Mouse (Mus musculus) kidney, postnatal 10 days (tissue): ENCODE measurements around the gene Coro7.

ENCODE experiments used
- DNase-seq: peaks from one replicate; pipeline ENCODE4 v3.0.0; 2021; ENCODE audit warnings: mixed read lengths

Coro7 gene

GRCm38 (mm10) chr16:4613736-4614135 lies 65.8 kb downstream of the Coro7 start:
- DNase-seq: no peak

GRCm38 (mm10) chr16:4611676-4612075 lies 67.9 kb downstream of the Coro7 start:
- peak; percentile 35 for DNase-seq

- DNase-seq: peak; percentile 25
These were observed 68.4 kb downstream of the Coro7 start for GRCm38 (mm10) chr16:4611193-4611592.

DNA sequence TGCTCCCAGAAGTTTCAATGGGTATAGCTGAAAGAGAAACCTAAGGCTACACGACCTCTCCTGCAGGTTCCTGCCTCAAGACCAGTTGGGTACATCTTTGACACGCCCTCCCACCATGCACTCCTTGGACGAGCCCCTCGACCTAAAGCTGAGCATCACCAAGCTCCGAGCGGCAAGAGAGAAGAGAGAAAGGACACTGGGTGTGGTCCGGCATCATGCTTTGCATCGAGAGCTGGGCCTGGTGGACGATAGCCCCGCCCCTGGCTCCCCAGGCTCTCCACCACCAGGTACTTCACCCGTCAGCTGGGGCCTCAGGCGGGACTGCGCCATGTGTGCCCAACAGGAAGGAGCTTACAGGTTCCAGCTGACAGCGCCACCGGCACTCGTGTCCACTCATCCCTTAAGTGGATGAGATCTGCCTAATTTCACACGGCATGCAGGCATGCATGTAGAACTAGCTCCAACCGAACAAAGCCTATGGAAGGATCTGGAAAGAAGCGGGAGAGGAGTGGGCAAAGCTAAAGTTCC lies 71.0 kb downstream of the Coro7 start:
- DNase-seq: peak; percentile 62

- peak; percentile 92 for DNase-seq
These were observed 71.6 kb downstream of the Coro7 start for GRCm38 (mm10) chr16:4607818-4608531.

DNA sequence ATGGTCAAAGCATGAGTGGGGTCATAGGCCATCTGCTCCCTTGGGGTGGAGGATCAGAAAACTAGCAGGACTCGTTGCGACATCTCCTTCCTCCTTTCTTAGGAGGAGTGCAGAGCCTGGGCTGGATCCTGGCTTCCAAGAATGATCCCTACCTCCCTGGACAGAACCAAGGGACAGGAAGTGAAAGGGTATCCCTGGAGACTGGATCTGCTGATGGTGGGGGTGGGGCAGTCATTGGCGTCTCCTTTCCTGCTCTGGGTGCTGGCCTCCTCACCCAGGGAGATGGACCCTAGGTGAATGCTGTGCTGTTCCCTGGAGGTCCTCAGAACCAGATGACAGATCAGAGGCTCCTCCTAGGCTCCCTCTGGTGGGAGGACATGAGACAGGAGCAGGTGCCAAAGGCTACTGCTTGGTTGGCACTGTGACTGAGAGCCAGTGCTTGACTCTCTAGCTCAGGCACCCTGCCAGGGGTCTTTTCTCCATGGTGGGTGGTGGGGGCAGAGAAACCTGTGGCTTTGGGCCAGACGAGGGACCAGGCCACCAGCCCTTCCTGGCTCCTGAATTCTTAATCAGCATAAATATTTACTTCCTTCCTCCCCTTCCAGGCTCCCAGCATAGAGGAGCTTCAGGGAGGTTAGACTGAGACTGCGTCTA lies 73.0 kb downstream of the Coro7 start:
- DNase-seq: peak; percentile 81

GRCm38 (mm10) chr16:4605514-4606131 lies 74.0 kb downstream of the Coro7 start:
- DNase-seq: no peak

GRCm38 (mm10) chr16:4604293-4604837 lies 75.2 kb downstream of the Coro7 start:
- DNase-seq: peak; percentile 69

GRCm38 (mm10) chr16:4603453-4603837 lies 76.1 kb downstream of the Coro7 start:
- DNase-seq: no peak

- DNase-seq: peak; percentile 87
These were observed 76.7 kb downstream of the Coro7 start for GRCm38 (mm10) chr16:4602766-4603452.

- peak; percentile 85 for DNase-seq
These were observed 77.4 kb downstream of the Coro7 start for GRCm38 (mm10) chr16:4602189-4602588.

DNA sequence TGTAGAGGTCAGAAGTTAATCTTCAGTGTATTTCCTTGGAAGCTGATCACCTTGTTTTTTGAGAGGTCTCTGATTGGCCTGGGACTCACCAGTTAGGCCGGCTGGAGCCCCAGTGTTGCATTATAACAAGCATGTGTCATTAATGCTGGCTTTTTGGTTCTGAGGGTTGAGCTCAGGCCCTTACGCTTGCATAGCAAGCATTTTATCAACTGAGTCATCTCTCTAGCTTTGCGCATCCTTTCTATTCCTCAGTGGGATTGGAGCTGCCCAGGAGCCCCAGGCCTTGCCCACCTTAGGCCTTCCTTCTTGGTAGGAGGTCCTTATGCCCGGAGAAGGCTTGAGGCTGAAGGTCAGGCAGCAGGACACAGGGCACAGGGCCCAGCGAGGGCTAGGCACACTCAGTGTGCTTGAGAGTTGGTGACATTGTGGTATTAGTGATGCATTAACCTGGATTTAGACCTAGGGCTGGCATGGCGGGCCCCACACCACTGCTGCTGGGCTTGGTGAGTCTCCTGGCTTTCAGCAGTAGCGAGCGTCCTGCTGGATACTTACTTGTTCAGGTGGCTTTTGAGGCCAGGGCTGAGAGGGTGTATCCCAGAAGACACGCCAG lies 78.8 kb downstream of the Coro7 start:
- DNase-seq: peak; percentile 69

DNA sequence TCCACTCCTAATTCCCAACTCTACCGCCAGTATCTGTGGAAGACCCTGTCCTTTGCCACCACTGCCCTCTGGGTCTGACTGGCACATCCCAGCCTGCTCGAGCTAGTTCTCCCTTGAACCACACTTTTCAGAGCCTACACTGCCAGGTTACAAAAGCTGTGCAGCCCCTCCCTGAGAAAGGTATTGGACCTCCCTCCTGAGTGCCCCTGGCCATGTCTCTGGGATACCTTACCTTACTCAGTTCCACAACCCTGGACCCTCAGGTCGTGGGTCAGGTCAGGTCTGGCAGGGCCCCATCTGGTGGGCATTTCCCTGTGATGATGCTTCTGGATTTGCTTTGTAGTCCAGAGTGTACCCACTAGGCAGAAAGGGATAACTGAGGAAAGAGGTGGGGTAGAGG lies 80.0 kb downstream of the Coro7 start:
- DNase-seq: no peak

- DNase-seq: peak; percentile 54
These were observed 80.6 kb downstream of the Coro7 start for GRCm38 (mm10) chr16:4598891-4599543.

GRCm38 (mm10) chr16:4598041-4598440 lies 81.5 kb downstream of the Coro7 start:
- DNase-seq: no peak

DNA sequence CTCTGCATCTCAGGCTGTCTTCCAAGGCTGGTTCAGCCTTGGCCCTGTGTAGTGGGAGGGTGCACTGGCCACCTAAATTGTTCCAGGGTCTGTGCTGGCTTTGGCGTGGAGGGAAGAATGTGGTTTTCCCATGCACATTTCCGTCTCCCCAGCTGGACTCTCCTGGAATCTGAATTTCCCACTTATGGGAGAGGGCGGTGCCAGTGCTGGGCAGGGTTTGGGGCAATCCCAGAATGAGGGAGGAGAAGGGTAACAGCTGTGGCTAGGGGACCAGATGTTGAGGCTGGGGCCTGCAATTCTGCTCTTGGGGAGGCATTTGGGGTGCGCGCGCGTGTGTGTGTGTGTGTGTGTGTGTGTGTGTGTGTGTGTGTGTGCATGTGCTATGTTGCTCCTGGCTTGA lies 82.3 kb downstream of the Coro7 start:
- DNase-seq: no peak

DNA sequence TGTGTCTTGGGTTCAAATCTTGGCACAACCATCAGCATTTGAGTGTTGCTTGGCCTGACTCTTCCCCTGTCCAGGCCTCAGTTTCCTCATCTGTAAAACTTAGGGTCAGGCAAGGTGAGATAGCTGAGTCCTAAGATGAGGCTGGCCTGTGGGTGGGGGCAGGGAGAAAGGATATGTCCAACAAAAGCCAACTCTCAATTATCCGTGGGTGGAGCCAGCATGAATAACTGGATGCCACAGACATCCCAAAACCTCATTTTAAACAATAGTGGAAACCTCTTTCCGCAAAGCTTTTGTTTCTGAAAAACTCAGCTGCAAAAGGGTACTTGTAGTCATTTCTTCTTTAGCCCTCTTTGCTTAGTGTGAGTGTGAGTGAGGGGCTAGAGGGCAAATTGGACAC lies 82.7 kb downstream of the Coro7 start:
- DNase-seq: no peak

DNA sequence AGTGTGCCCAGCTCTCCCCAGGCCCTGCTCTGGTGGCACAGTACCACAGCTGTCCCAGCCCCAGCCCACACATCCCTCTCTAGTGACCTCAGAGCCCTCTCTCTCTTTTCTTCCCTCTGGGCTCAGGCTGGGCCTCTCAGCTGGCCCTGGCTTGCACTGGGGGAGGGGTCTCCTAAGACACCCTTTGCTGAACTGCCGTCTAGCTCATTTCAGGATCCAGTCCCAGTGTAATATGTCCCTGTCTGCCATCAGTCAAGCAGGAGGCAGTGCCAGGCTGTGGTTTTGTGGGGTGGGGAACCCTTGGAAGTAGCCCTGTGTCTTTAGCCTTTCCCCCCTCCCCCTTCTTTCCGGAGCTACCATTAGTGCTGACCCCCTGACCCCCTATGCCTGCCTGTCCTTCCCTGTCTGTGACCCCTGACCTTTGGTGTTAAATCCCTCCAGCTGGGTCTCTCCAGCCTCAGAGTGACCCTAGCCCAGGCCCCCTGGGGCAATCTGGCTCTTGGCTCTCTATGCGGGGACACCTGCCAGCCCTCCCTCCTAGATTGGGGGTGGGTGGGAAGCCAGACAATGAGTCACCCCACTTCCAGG lies 83.3 kb downstream of the Coro7 start:
- no peak for DNase-seq

DNA sequence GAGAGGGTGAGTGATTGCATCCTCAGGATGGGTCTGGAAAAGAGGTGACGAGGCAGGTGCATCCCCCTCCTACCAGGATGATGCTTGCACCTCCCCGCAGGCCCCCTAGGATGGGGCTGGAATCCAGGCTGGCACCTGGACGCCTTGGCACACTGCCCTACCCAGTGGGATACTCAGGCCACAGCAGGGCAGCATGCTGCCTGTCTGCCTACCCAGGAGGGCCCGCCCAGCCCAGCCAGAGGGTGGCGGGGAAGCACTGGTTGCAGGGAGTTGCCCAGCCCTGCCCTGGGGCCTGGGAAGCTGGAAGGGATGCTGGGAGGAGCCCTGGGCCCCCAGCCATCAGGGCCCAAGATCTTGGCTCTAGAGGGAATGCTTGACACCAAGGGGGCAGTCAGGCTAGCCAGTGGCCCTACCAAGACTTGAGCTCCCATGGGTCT lies 84.0 kb downstream of the Coro7 start:
- peak; percentile 89 for DNase-seq

DNA sequence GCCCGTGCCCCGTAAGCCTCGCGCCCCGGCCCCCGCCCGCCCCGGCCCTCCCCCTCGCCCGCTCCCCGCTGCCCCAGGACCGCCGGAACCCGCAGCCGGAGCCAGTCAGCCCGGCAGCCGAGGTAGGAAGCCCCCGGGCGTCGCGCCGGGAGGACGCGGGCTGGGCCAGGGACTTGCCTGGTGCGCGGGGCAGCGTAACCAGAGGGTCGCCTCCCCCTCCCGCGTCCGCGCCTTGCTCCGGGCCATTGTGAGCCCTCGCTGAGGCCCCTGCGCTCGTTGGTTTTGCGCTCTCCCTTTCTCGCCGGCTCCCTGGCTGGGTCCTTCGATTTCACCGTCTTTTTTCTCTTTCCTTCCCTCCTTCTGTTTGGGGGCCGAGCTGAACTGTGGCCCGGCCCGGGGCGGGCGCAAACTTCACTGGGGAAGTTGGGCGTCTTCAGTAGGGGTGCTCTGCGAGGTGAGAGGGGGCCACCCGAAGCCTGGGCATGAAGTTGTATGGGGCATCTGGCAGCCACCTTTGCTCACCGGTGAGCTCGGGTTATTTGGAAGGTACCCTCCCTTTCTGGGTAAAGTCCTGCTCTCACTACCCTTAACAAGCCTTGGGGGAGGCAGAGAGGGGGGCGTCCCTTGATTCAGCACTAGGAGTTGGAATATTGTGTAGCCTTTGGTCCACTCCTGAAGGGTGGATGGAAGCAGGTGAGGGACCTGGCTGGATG lies 84.6 kb downstream of the Coro7 start:
- no peak for DNase-seq
